Mouse (Mus musculus) mesoderm, embryonic 11.5 days (tissue): ENCODE measurements around the gene Atp6v0e.

Source experiments
- DNase-seq: peaks from one replicate; pipeline ENCODE4 v3.0.0-alpha.2; 2012; ENCODE audit warnings: low read depth, low spot score

Gene Atp6v0e

DNA sequence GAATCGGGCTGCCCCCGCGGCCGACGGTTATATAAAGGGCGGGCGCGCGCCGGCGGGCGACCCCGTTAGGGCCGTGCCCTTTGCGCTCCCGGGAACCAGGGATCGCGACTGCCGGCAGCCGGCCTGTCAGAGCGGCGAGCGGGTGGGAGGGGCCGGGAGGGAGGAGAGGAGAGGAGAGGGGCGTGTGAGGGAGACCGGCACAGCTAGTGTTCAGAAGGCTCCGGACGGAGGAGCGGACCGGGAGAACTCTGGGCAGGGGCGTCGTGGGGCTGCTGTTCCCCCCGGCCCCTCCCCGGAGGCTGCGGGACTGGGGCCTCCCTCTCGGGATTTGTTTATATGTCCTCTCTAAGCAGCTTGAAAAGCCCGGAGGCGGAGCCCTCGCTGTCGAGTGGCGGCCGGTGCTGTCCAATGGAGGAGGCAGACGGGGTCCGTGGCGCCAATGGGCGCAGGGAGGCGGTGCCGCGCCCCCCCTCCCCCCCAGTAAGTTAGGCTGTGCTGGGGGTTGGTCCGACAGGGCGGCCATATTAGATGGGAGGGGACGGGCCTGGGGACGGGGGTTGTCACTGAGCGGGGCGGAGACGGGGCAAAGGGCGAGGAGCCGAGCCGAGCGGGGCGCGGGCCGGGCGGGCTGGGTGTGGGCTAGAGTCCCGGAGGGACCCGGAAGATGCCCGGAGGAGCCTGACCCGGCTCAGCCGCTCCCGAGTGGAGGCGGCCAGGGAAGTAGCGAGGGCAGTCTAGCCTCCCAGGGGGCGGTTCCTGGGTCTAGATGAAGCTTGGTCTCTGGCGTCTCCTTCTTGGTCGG, 53.1 kb downstream of the Atp6v0e start:
- peak; percentile 97 for DNase-seq

DNA sequence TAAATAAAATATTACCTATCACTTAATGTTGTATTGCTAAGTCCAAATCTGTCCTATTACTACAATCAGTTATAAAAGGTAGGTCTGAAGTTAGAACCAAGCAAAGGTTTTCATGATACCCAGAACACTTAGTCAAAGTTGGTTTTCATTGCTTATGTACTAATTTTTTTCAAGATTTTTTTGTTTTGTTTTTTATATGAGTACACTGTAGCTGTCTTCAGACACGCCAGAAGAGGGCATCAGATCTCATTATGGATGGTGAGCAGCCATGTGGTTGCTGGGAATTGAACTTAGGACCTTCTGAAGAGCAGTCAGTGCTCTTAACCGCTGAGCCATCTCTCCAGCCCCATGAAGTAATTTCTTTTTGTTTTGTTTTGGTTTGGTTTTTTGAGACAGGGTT, 54.8 kb downstream of the Atp6v0e start:
- no peak for DNase-seq

GRCm38 (mm10) chr17:26719405-26719804, 56.4 kb downstream of the Atp6v0e start:
- DNase-seq, result no peak

DNA sequence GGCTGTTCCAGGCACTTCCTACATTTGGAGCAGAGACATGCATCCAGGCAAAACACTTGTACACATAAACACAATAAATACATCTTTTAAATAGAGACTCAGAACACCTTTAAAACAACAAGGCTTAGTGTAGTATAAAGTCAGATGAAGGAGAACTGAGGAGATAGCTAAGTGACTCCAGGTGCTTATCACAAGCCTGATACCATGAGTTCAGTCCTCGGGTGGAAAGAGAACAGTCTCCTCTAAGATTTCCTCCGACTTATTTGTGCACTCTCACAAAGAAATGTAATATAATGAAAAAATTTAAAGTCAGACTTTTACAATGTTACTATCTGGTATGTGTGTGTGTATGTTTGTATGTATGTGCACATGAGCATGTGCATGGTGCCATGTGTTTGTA, 58.8 kb downstream of the Atp6v0e start:
- no peak for DNase-seq

- no peak for DNase-seq
Observed at GRCm38 (mm10) chr17:26724790-26725189, 61.8 kb downstream of the Atp6v0e start.

DNA sequence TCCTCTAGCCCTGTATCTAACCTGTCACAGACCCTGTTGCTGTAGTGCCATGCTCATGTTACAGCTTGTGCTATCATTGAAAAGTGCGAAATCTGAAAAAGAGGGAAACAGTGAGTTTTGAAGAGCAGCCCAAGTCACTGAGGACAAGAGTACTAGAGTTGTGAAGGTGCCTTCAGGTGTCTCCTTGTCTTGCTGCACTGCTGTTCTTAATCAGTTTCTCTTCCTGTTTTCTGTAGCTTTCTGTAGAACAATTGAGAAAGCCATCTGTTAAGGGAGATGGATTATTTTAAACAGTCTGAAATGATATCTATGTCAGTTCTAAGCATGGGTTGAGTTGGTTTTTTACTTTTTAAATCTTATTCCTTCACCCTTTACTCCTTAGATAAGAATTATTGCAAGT, 63.6 kb downstream of the Atp6v0e start:
- no peak for DNase-seq

DNA sequence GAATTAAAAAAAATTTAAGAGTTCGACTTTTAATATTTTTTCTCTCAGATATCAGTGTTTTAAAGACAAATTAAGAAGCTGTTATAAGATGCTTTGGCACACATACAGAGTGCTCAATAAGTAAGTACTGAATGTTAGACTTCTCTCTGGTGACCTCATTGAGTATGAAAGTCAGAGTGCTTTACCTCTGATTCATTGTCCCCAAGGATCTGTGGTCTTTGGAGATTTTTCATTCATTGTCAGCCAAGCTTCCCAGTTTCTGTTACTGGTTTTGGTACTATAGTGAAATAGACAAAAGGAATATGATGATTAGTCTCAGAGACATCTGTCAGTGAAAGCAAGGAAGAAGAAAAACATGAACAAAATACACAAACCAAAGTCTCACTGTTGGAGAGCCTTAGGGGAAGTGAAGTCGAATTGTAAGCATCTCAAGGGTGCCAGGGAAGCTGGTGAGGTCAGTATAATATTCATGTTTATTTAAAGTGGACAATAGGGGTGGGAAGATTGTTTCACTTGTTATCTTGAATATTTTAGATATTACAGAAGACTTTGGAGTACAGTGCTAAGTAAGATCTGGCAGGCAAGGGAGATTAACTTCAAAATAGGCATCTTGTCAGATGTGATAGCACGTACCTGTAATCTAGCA, 64.2 kb downstream of the Atp6v0e start:
- DNase-seq, result no peak

DNA sequence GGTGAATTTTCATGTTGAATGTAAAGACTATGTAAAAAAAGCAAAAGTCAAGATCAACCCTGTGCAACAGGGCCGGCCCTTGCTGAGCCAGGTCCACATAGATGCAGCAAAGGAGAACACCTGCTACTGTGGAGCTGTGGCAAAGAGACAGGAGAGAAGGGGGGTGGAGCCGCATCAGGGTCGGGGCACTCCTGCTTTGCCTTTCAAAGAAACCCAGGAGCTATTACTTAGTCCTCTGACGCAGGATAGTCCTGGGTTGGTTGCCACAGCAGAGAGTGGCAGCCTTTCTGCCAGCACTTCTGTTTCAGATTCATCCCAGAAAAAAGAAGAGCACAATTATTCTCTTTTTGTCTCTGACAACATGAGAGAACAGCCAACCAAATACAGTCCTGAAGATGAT, 79.5 kb downstream of the Atp6v0e start:
- no peak for DNase-seq

- no peak for DNase-seq
Observed at GRCm38 (mm10) chr17:26743294-26743693, 80.3 kb downstream of the Atp6v0e start.
